Mouse (Mus musculus) forebrain, embryonic 11.5 days (tissue): ENCODE results near the gene Dgat2l6. TPM values are rescaled to one million over a fixed set of nuclear protein-coding genes. Genes with fewer than 3 reads are reported as not detected.
A peak's percentile ranks its signal among the peaks of the same experiment; 100 is the strongest.

ENCODE experiments used
- ATAC-seq: fragments of 200-750 bp; cut with Nextera tagmentation; replicated peaks from 2 replicates; pipeline ENCODE4 v1.8.0; 2017; ENCODE audit warnings: moderate TSS enrichment; ENCODE audit not compliant: low FRiP score
- DNase-seq: peaks from one replicate; pipeline ENCODE4 v3.0.0-alpha.2; 2017; ENCODE audit warnings: low spot score
- H3K27ac ChIP-seq: fragments of 300-500 bp; sonication (generic); 2 replicates; pipeline ENCODE4 v1.5.1; 2014; ENCODE audit warnings: low read depth, low read length
- H3K27me3 ChIP-seq: fragments of 300-500 bp; sonication (generic); 2 replicates; pipeline ENCODE4 v1.6.1; 2014; ENCODE audit warnings: mild to moderate bottlenecking, low read length, mixed read lengths; ENCODE audit not compliant: control insufficient read depth, insufficient read depth
- H3K36me3 ChIP-seq: fragments of 300-500 bp; sonication (generic); 2 replicates; pipeline ENCODE4 v1.6.1; 2014; ENCODE audit warnings: mild to moderate bottlenecking, low read length, moderate library complexity, mixed read lengths; ENCODE audit not compliant: control insufficient read depth, insufficient read depth
- H3K4me1 ChIP-seq: fragments of 300-500 bp; sonication (generic); replicated peaks from 2 replicates; pipeline ENCODE4 v1.6.1; 2014; ENCODE audit warnings: low read length, mixed read lengths; ENCODE audit not compliant: control insufficient read depth, insufficient read depth
- H3K4me2 ChIP-seq: fragments of 300-500 bp; sonication (generic); 2 replicates; pipeline ENCODE4 v1.6.1; 2014; ENCODE audit warnings: low read depth, mild to moderate bottlenecking, low read length, moderate library complexity, mixed read lengths; ENCODE audit not compliant: severe bottlenecking
- H3K4me3 ChIP-seq: fragments of 300-500 bp; sonication (generic); 2 replicates; pipeline ENCODE4 v1.5.1; 2014; ENCODE audit warnings: low read depth, low read length
- H3K9ac ChIP-seq: fragments of 300-500 bp; sonication (generic); 2 replicates; pipeline ENCODE4 v1.6.1; 2014; ENCODE audit warnings: low read length
- H3K9me3 ChIP-seq: fragments of 300-500 bp; sonication (generic); 2 replicates; pipeline ENCODE4 v1.6.1; 2016; ENCODE audit warnings: low read length, mixed read lengths; ENCODE audit not compliant: control insufficient read depth
- WGBS: fragments of 180-500 bp; shearing (Covaris S2); extraction: QIAGEN DNeasy Blood & Tissue Kit; methylation state at CpG from one replicate; pipeline ENCODE4 v1.1.7; 2014; 5-methylcytosine and 5-hydroxymethylcytosine counted together
- polyA plus RNA-seq: library from polyadenylated mRNA; unstranded; fragments of >200 nt; fragmentation: Nextera tagmentation; extraction: Ambion mirVana; gene quantifications from 2 replicates; pipeline ENCODE4 v1.2.1, GENCODE M21; 2014

Dgat2l6 gene
- not detected in 2 replicates for polyA plus RNA-seq

DNA sequence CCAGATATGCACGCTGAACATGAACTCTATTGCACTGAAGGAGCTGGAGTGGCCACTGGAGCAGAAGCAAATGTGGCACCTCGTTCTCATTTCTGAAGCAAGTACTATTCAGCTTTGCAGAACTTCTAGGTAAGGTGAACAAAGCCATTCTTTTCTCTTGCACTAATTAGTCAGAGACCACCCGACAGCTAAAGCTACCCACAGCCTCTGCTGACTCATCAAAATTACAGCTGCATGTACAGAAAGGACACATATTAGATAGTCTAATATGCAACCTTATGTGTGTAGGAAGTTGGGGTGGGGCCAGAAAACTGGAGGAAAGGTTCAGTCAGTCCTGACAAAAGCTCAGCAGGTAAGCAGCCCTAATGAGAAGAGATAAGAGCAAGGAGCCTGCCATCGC is at the start of gene Dgat2l6:
Gene Dgat2l6, plus strand, starts transcription at position 368 of the 400 bp plus-strand sequence.
- Histone ChIP-seq H3K27ac (no peak within 1 kb of the TSS), H3K4me1 (no peaks in the 10 kb centered on the region), H3K9me3 (no peaks in the 10 kb centered on the region), H3K4me3 (no peak within 1 kb of the TSS), H3K4me2 (no peak within 1 kb of the TSS), H3K27me3 (peaks cover 5% of the 10 kb centered on the region; the same call in 1 of the 2 replicates), H3K36me3 (no peaks in the 10 kb centered on the region), H3K9ac (no peak within 1 kb of the TSS)
- DNase-seq (no peak), ATAC-seq (no peak)
- WGBS: 76% methylated on average over 4 of the region's 4 CpGs

DNA sequence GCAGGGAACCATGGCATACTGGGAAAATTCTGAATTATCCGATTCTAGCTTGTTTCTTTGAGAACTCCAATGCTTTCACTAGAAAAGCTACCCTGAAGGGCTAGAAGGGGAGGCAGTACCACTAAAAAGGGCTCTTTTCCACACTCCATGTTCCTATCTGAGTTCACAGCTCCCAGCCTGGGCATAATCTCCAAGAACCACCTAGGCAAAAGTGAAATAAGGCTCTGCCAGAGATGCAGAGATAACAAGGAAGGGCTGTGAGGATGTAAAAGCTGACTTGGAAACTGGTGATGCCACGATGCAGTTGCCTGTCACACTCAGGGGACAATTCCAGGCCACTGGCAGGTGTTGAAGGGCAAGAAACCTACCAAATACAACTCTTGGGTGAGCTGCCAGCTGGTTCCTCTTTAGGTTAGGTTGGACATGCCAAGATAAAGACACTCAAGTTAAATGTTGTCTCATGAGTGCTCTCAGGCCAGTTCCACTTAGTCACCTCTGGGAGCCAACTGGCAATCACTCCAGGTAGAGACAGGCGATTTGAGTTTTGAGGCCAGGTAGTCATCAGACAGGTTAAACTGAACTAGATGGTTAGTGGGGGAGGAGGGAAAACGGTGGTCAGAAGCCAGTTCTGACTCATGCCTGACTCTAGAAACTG is 48.9 kb upstream of the Dgat2l6 start:
- H3K4me1 ChIP-seq: no peaks in the 10 kb centered on the region
- no peak overlapping the region for H3K4me2 ChIP-seq
- no peak overlapping the region for H3K27ac ChIP-seq
- DNase-seq (no peak), ATAC-seq (no peak)
- H3K27me3 ChIP-seq: peaks cover 6% of the 10 kb centered on the region; the same call in 1 of the 2 replicates
- no peaks in the 10 kb centered on the region for H3K36me3 ChIP-seq
- no peaks in the 10 kb centered on the region for H3K9me3 ChIP-seq
- H3K9ac ChIP-seq: no peak overlapping the region
- H3K4me3 ChIP-seq: no peak overlapping the region
- 69% methylated on average over 4 of the region's 4 CpGs for WGBS

GRCm38 (mm10) chrX:100480317-100480716 is 44.3 kb upstream of the Dgat2l6 start:
- H3K9me3 ChIP-seq: no peaks in the 10 kb centered on the region
- no peaks in the 10 kb centered on the region for H3K4me1 ChIP-seq
- H3K4me2 ChIP-seq: no peak overlapping the region
- H3K4me3 ChIP-seq: no peak overlapping the region
- 0 out of 2 replicates have a peak, but pooled peaks have one; percentile 74 for ATAC-seq
- H3K27me3 ChIP-seq: peaks cover 2% of the 10 kb centered on the region; the same call in 1 of the 2 replicates
- H3K36me3 ChIP-seq: no peaks in the 10 kb centered on the region
- H3K9ac ChIP-seq: no peak overlapping the region
- H3K27ac ChIP-seq: no peak overlapping the region
- DNase-seq: peak; percentile 66
- 41% methylated on average over 3 of the region's 3 CpGs for WGBS

- H3K27ac ChIP-seq: no peak overlapping the region
Measured at GRCm38 (mm10) chrX:100493500-100494067, 31.1 kb upstream of the Dgat2l6 start.

GRCm38 (mm10) chrX:100494068-100494978 is 30.3 kb upstream of the Dgat2l6 start, which contains the start of gene Igbp1:
Igbp1 (plus strand) TSS chrX:100494291.
- Histone ChIP-seq H3K27ac (no peak within 1 kb of the TSS), H3K4me2 (peak within 1 kb of the TSS; percentile 51), H3K9me3 (no peaks in the 10 kb centered on the region), H3K36me3 (no peaks in the 10 kb centered on the region), H3K9ac (peak within 1 kb of the TSS; percentile 61), H3K4me3 (peak within 1 kb of the TSS; percentile 57), H3K27me3 (peaks cover 2% of the 10 kb centered on the region; the same call in 1 of the 2 replicates), H3K4me1 (no peaks in the 10 kb centered on the region)
- WGBS: 20% methylated on average over 32 of the region's 32 CpGs
- ATAC-seq (peak; percentile 93), DNase-seq (peak; percentile 79)

More at GRCm38 (mm10) chrX:100493500-100494067, 31.1 kb upstream of the Dgat2l6 start:
- Histone ChIP-seq H3K4me1 (no peaks in the 10 kb centered on the region), H3K27me3 (no peaks in the 10 kb centered on the region; the same call in 1 of the 2 replicates), H3K36me3 (no peaks in the 10 kb centered on the region), H3K4me2 (peak overlapping the region; percentile 51), H3K9ac (peak overlapping the region; percentile 27; the same call in 1 of the 2 replicates), H3K9me3 (no peaks in the 10 kb centered on the region), H3K4me3 (peak overlapping the region; percentile 57)
- 20% methylated on average over 22 of the region's 22 CpGs for WGBS
- ATAC-seq (peak; percentile 76), DNase-seq (no peak)

GRCm38 (mm10) chrX:100504175-100504851 is 20.3 kb upstream of the Dgat2l6 start:
- ATAC-seq (no peak), DNase-seq (no peak)
- H3K27ac ChIP-seq: no peak overlapping the region
- no peak overlapping the region for H3K4me3 ChIP-seq
- H3K9ac ChIP-seq: no peak overlapping the region
- H3K9me3 ChIP-seq: no peaks in the 10 kb centered on the region
- peaks cover 3% of the 10 kb centered on the region; the same call in 1 of the 2 replicates for H3K27me3 ChIP-seq
- H3K4me1 ChIP-seq: no peaks in the 10 kb centered on the region
- WGBS: 81% methylated on average over 5 of the region's 5 CpGs
- H3K4me2 ChIP-seq: no peak overlapping the region
- no peaks in the 10 kb centered on the region for H3K36me3 ChIP-seq

- no peak overlapping the region for H3K27ac ChIP-seq
- peaks cover 3% of the 10 kb centered on the region; the same call in 1 of the 2 replicates for H3K27me3 ChIP-seq
Measured at GRCm38 (mm10) chrX:100508164-100508563, 16.5 kb upstream of the Dgat2l6 start.

DNA sequence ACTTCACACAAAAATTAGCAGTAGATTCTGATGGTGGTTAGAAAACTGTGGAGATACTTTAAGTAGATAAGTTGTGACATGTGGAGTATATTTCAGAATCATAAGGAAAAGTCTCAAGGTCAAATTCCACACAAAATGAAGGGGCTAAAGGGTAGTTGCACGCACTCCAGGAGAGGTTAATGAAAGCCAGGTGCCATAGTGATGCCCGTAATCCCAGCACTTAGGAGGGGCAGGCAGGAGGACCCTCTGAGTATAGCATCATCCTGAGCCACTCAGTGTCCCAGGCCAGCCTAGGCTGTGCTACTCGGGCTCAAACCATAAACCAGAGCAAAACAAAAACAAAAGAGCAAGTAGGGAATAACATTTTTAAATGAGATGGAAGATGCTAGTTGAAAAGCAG is 14.7 kb upstream of the Dgat2l6 start:
- Histone ChIP-seq H3K27me3 (peaks cover 2% of the 10 kb centered on the region; the same call in 1 of the 2 replicates), H3K9me3 (no peaks in the 10 kb centered on the region), H3K4me1 (no peaks in the 10 kb centered on the region), H3K36me3 (no peaks in the 10 kb centered on the region), H3K4me2 (no peak overlapping the region), H3K4me3 (no peak overlapping the region), H3K27ac (no peak overlapping the region), H3K9ac (no peak overlapping the region)
- ATAC-seq: no peak
- DNase-seq: no peak
- 76% methylated on average over 3 of the region's 3 CpGs for WGBS

More at GRCm38 (mm10) chrX:100508164-100508563, 16.5 kb upstream of the Dgat2l6 start:
- Histone ChIP-seq H3K4me1 (no peaks in the 10 kb centered on the region), H3K36me3 (no peaks in the 10 kb centered on the region), H3K4me3 (no peak overlapping the region), H3K9ac (no peak overlapping the region), H3K9me3 (no peaks in the 10 kb centered on the region), H3K4me2 (no peak overlapping the region)
- DNase-seq (no peak), ATAC-seq (no peak)
- WGBS: 84% methylated on average over 4 of the region's 4 CpGs
